ENCODE assay signal across 8 mouse cellular contexts in genomic region chr19:12517671-12518540, GRCm38 (mm10). TPM values are rescaled to one million over a fixed set of nuclear protein-coding genes. Genes with fewer than 3 reads are reported as not detected.
DNase-seq lines count a peak whose midpoint lies in the region; ATAC-seq and TF ChIP-seq lines count a peak whose summit lies in the region.

No protein-coding gene starts in this region.

- in situ Hi-C loops in Patski (cut with MboI; ENCODE audit: low pct_unique_long_range_greater_than_20kb) = loop anchor here (5.0 kb wide), 2 partner anchors 74 to 284 kb away; no protein-coding TSS in a partner anchor

- H3K4me3 ChIP-seq in hindbrain, embryonic 16.5 days (ENCODE audit: low read length) = peak overlapping the region; percentile 55

- no peaks in the 10 kb centered on the region for H3K36me3 ChIP-seq in hindbrain, embryonic 16.5 days (ENCODE audit: control insufficient read depth, insufficient read depth, low read length)

- peak overlapping the region; percentile 72 for H3K27ac ChIP-seq in hindbrain, embryonic 16.5 days (ENCODE audit: low read depth, low read length)

- H3K27me3 ChIP-seq in Patski = peaks cover 30% of the 10 kb centered on the region
- no peaks in the 10 kb centered on the region for H3K27me3 ChIP-seq in hindbrain, embryonic 16.5 days (replicated peaks; ENCODE audit: control insufficient read depth, insufficient read depth, low read length)

- 1% methylated on average over 16 of the region's 16 CpGs for WGBS in hindbrain, embryonic 16.5 days

- peak; percentile 80 for ATAC-seq in Patski
- peak; percentile 96 for ATAC-seq in hindbrain, embryonic 16.5 days

- DNase-seq in Patski (ENCODE audit: low read depth, low spot score) = no peak
- DNase-seq in cerebellum, postnatal 10 days = peak; percentile 68 to 76
- DNase-seq in frontal cortex, postnatal 36 days (ENCODE audit: low spot score in 2 of 2) = peak; percentile 55 to 74
- peak; percentile 47 for DNase-seq in left cerebral cortex, adult 11 months (ENCODE audit: low spot score)
- DNase-seq in lung, postnatal 36 days = peak; percentile 77
- DNase-seq in retina, postnatal 7 days (ENCODE audit: low read depth, low spot score) = peak; percentile 58
- DNase-seq in urinary bladder, postnatal 14 days (ENCODE audit: low spot score) = peak; percentile 76

- H3K4me1 ChIP-seq in hindbrain, embryonic 16.5 days (ENCODE audit: control insufficient read depth, insufficient read depth, low read depth, low read length) = no peaks in the 10 kb centered on the region; the same call in 1 of the 2 replicates

- H3K9ac ChIP-seq in hindbrain, embryonic 16.5 days (ENCODE audit: low read depth, low read length) = peak overlapping the region; percentile 75

- peak; percentile 77 for TF ChIP-seq CTCF in Patski (IDR thresholded peaks at IDR 0.05)

- no peaks in the 10 kb centered on the region for H3K9me3 ChIP-seq in hindbrain, embryonic 16.5 days (ENCODE audit: control insufficient read depth, low read length)

- CTCF ChIA-PET in Patski (lab: Charles Lee) = interaction anchor here (0.9 to 1.8 kb wide), 12 partner anchors 16 to 306 kb away, joined by 3 to 11 read pairs (median 4); partner anchors contain the start of gene Dtx4

- POLR2A ChIA-PET in Patski (lab: Charles Lee) = no interaction called here

- H3K4me2 ChIP-seq in hindbrain, embryonic 16.5 days (ENCODE audit: low read length) = peak overlapping the region; percentile 81

RNA-seq across cellular contexts. Expression of gene Dtx4, which starts 16.7 kb away (rescaled TPM):
- 36.4 TPM for polyA plus RNA-seq in Patski (2021)
- 32.7 and 39.2 TPM in 2 replicates for polyA plus RNA-seq in hindbrain, embryonic 16.5 days (2015; fragmentation: Nextera tagmentation; extraction: Ambion mirVana)

RNA-seq across cellular contexts. Expression of gene Fam111a, which starts 27.6 kb away (rescaled TPM):
- 0.01 TPM for polyA plus RNA-seq in Patski (2021)
- 6.2 and 6.9 TPM in 2 replicates for polyA plus RNA-seq in hindbrain, embryonic 16.5 days (2015; fragmentation: Nextera tagmentation; extraction: Ambion mirVana)

RNA-seq across cellular contexts. Expression of gene Mpeg1, which starts 57.3 kb away (rescaled TPM):
- polyA plus RNA-seq in Patski (2021) = 0.19 TPM
- 0.66 and 0.77 TPM in 2 replicates for polyA plus RNA-seq in hindbrain, embryonic 16.5 days (2015; fragmentation: Nextera tagmentation; extraction: Ambion mirVana)
